Mouse (Mus musculus): ENCODE data around the gene Uhrf1bp1. TPM values are rescaled to one million over a fixed set of nuclear protein-coding genes. Genes with fewer than 3 reads are reported as not detected.

The Uhrf1bp1 gene
- polyA plus RNA-seq (2015; fragmentation: Nextera tagmentation; extraction: Ambion mirVana), result 5.2 and 5.3 TPM in 2 replicates

DNA sequence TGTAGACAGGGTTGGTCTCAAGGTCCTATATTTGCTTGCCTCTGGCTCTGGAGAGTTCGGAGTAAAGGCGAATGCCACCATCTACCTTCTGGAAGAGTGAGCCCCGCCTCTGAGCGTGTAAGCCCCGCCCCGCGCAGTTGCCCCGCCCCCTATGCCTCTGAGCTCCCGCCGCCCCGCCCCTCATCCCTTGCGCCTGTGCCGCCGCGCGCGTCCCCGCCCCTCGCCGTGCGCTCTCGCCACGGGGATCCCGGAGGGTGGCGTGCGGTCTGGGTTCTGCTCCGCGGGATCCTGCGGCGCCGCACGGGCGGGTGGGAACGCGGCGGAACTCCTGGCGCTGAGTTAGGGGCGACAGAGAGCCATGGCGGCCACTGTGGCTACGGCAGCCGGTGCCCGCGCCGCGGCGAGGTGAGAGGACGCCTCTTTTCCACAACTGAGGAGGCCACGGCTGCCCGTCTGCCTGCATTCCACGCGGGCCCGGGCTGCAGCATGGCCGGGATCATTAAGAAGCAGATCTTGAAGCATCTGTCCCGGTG lies at the start of gene Uhrf1bp1:
Gene Uhrf1bp1, plus strand, starts transcription at position 177 of the 533 bp plus-strand sequence.
- Histone ChIP-seq H3K4me3 (peak within 1 kb of the TSS; percentile 79), H3K9ac (replicated peaks) (peak within 1 kb of the TSS; percentile 73), H3K4me2 (replicated peaks) (peak within 1 kb of the TSS; percentile 73), H3K27me3 (no peaks in the 10 kb centered on the region), H3K36me3 (peaks cover 20% of the 10 kb centered on the region), H3K4me1 (peaks cover 23% of the 10 kb centered on the region), H3K9me3 (no peaks in the 10 kb centered on the region), H3K27ac (replicated peaks) (peak within 1 kb of the TSS; percentile 71)
- peak; percentile 88 for ATAC-seq (replicated peaks)
- WGBS, result under 1% methylated on average over 54 of the region's 54 CpGs

DNA sequence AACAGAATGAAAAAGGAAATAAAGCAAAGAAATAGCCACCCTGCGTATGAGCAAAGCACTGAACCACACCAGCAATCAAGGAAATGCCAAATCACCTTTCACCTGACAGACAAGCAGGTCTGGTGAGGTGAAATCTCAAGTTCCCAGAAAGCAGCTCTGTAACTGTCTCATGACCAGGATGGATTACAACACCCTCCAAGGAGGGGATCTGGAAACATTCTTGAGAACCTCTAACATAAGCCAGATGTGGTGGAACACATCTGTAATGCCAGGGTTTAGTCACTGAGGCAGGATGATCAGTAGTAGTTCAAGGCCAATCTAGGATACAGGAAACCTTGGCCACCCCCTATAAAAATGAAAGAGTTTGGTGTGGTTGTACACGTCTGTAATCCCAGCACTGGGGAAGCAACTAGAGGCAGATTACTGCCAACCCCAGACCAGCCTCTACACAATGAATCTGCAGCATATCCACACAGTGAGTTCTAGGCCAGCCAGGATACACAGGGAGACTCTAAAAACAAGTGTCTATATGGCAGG lies 48.6 kb upstream of the Uhrf1bp1 start:
- Histone ChIP-seq H3K4me1 (0 out of 2 replicates have a peak, but pooled peaks cover 6% of the 10 kb centered on the region), H3K4me3 (no peak overlapping the region), H3K27ac (replicated peaks) (no peak overlapping the region), H3K9me3 (no peaks in the 10 kb centered on the region), H3K4me2 (replicated peaks) (no peak overlapping the region), H3K36me3 (no peaks in the 10 kb centered on the region), H3K9ac (replicated peaks) (no peak overlapping the region), H3K27me3 (no peaks in the 10 kb centered on the region)
- no peak for ATAC-seq (replicated peaks)
- WGBS, result 86% methylated on average over 2 of the region's 2 CpGs

DNA sequence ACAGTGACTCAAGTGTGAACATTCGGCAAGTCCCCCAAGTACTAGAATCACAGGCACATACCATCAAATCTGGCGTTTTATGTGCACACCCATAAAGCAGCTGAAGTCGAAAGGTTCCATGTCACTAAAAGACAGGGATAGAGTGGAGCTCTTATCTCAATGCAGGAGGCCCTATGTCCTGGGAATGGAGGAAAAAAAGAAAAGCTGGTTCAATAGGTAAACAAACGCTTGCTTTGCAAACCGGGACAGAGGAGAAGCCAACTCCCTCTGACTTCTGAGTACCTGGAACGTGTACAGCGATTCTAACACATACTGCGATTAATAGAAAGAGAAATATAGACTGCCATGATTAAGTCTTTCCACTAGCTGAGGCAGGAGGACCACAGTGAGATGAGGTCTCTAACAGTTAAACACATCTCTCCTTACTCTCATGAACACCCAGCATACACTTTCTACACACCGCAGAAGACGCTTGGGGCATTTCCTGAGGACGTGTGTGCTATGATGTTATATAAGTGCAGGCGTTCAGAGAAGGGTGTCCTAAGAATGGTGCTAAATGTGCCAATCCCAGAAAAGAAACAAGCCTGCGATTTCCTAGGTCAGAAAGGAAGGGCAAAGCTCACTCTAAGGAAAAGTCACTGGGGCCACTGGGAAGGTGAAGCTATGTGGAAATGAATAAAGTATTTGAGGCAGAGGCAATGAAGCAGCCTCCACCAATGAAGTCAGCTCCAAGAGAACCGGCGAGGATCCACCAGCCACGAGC lies 45.5 kb upstream of the Uhrf1bp1 start:
- Histone ChIP-seq H3K9ac (replicated peaks) (no peak overlapping the region), H3K9me3 (no peaks in the 10 kb centered on the region), H3K36me3 (no peaks in the 10 kb centered on the region), H3K4me3 (no peak overlapping the region), H3K4me2 (replicated peaks) (no peak overlapping the region), H3K27ac (replicated peaks) (no peak overlapping the region), H3K27me3 (no peaks in the 10 kb centered on the region), H3K4me1 (no peaks in the 10 kb centered on the region)
- ATAC-seq (replicated peaks), result no peak
- WGBS, result 91% methylated on average over 16 of the region's 16 CpGs

DNA sequence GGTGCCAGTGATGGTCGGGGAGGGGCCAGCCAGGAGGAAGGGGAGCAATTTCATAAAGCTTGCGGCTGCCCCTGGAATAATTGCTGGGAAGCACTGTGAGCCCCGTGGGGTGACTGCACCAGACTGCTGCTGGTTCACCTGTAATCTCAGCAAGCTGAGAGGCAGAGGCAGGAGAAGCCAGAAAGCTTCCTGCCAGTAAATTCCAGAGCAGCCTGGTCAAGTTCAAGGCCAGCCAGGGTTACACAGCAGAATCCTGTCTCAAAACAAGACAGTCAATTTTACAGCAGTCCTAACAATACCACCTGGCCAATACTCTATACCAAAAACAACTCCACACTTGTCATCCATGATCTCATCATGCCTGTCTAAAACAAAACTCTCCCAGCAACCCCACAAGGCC lies 44.3 kb upstream of the Uhrf1bp1 start:
- Histone ChIP-seq H3K4me2 (replicated peaks) (no peak overlapping the region), H3K27me3 (no peaks in the 10 kb centered on the region)
- no peak for ATAC-seq (replicated peaks)

DNA sequence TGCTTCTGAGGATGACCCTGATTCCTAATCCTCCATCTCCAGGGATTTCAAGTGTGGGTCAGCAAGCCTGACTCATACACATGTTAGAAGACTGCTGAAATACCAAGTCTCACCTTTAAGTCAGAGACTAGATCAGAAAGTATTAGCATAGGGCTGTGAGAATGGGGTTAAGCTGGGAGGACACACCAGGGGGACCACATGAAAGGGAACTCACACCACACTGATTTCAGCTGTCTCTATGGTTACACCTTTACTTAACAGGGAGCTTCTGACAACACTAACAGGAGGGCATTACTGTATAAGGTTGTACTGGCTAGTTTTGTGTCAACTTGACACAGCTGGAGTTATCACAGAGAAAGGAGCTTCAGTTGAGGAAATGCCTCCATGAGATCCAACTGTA lies 41.6 kb upstream of the Uhrf1bp1 start:
- H3K4me2 ChIP-seq (replicated peaks), result no peak overlapping the region
- no peaks in the 10 kb centered on the region for H3K27me3 ChIP-seq
- ATAC-seq (replicated peaks), result no peak
- H3K9ac ChIP-seq (replicated peaks), result no peak overlapping the region
- H3K4me1 ChIP-seq, result peaks cover 23% of the 10 kb centered on the region
- H3K27ac ChIP-seq (replicated peaks), result no peak overlapping the region
- no peaks in the 10 kb centered on the region for H3K36me3 ChIP-seq
- no peaks in the 10 kb centered on the region for H3K9me3 ChIP-seq
- no peak overlapping the region for H3K4me3 ChIP-seq

More for the DNA sequence above, 44.3 kb upstream of the Uhrf1bp1 start:
- WGBS, result 83% methylated on average over 3 of the region's 3 CpGs
- Histone ChIP-seq H3K27ac (replicated peaks) (no peak overlapping the region), H3K9me3 (no peaks in the 10 kb centered on the region), H3K9ac (replicated peaks) (no peak overlapping the region), H3K36me3 (no peaks in the 10 kb centered on the region), H3K4me3 (no peak overlapping the region), H3K4me1 (peaks cover 2% of the 10 kb centered on the region; the same call in 1 of the 2 replicates)

DNA sequence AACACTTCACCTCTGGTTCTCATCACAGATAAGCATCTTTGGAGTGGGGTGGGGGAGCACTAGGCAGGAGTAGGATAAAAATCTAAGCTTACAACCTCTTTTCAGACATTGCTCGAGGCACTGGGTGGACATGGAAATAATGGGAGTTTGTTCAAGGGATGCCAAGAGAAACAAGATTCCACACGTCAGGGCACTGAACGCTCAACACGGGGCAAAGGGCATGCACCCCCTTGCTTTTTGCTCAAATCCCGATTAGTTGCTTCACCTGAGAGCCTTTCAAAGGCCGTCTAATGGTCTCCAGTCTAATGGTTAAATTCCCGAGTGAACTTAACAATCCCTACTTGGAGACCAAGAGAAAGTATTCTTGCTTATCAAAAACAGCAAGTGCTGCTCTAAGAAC lies 37.2 kb upstream of the Uhrf1bp1 start:
- 24% methylated on average over 7 of the region's 7 CpGs for WGBS
- Histone ChIP-seq H3K27ac (replicated peaks) (no peak overlapping the region), H3K9me3 (no peaks in the 10 kb centered on the region), H3K27me3 (no peaks in the 10 kb centered on the region), H3K4me1 (peaks cover 31% of the 10 kb centered on the region), H3K4me2 (replicated peaks) (peak overlapping the region; percentile 83), H3K36me3 (no peaks in the 10 kb centered on the region), H3K4me3 (peak overlapping the region; percentile 82), H3K9ac (replicated peaks) (peak overlapping the region; percentile 89)
- ATAC-seq (replicated peaks), result no peak

DNA sequence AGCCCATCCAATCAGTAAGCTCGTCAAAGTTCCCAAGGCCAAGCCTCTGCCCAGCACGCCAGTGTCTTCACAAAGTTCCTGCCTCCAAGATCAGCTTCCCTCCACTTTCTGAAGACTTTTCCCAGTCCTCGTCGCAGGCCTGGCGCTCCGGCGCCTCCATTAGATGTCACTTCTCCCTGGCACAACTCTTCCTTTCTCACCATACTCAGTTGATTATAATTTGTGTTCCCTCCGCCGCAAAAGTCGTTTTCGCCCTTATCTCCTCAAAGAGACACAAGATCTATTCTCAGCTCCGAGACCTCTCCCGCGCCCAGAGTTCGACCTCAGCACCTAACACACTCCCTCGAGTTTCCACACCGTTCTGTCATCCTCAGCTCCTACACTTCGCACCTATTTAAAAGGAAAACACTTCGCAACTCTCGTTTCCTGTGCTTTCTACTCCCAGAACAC lies 36.7 kb upstream of the Uhrf1bp1 start:
- Histone ChIP-seq H3K9ac (replicated peaks) (peak overlapping the region; percentile 89), H3K4me2 (replicated peaks) (peak overlapping the region; percentile 83), H3K9me3 (no peaks in the 10 kb centered on the region), H3K36me3 (no peaks in the 10 kb centered on the region), H3K4me1 (peaks cover 31% of the 10 kb centered on the region), H3K4me3 (peak overlapping the region; percentile 82), H3K27me3 (no peaks in the 10 kb centered on the region), H3K27ac (replicated peaks) (peak overlapping the region; percentile 68)
- WGBS, result 2% methylated on average over 20 of the region's 20 CpGs
- ATAC-seq (replicated peaks), result no peak

DNA sequence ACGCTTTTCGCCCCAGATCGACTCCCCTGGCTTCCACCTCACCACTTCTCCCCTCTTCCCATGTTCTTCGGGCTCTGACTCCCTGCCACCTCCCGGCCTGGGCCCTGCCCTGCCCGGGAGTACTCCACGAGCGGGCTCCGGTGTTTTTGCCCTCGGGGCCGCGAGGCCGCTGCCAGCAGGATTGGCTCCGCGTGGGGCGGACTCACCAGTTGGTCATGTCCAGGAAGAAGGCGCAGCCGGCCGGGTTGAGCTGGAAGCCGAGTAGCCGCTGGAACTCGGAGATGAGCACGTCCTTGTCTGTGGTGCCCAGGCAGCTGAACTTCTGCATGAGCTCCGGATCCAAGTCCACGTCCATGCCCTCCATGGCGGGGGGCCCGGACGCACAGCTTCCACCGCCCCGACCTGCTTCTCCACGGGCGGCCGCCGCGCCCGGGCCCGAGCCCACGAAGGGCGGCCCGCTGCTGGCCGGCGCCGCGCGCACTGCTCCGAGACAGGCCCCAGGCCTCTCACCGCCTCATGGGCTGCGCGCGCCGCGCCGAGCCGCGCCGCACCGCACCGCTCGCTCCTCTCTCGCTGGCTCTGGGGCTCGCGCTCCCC lies 36.2 kb upstream of the Uhrf1bp1 start:
- under 1% methylated on average over 43 of the region's 62 CpGs for WGBS
- ATAC-seq (replicated peaks), result peak; percentile 91
- H3K36me3 ChIP-seq, result no peaks in the 10 kb centered on the region

DNA sequence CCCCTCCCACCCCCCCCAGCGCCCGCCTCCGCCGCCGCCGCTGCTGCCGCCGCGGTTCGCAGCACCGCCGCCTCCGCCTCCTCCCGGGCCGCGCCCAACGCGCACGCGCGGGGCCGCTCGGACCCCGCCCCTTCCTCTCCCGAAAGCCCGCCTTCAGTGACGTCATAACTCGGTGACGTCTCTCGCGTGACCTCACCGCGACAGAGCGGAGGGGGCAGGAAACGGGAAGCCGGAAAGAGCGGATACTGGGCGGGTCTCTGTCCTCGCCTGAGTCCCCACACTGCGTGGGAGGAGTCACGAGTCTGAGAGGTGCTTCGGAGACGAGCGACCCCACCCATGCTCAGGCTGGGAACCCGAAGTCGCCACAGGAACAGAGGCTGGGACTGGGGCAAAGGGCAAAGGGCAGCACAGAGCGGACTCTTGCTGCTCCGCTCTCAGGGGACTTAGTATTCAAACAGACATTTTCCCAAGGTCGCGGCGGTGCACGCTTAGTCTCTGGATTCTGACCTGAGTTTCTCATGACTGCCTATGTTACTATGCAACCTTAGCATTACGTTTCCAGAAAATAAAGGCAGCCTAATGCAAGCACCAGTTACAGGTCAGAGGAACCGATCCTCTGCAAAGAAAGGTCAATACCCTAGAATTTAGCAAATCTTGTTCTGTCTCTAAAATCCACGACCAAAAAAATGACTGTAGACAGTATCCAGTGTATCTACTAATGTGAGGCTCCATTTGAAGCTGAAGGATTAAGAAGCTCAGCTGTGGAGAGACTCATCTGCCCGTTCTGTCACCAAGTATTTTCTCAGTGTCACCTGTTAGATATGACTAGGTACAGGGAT lies 35.5 kb upstream of the Uhrf1bp1 start, which contains the start of gene D17Wsu92e:
Gene D17Wsu92e, minus strand, starts transcription at position 81 of the 839 bp plus-strand sequence.
- peak; percentile 96 for ATAC-seq (replicated peaks)
- Histone ChIP-seq H3K4me2 (replicated peaks) (peak within 1 kb of the TSS; percentile 83), H3K36me3 (no peaks in the 10 kb centered on the region), H3K4me3 (peak within 1 kb of the TSS; percentile 82), H3K4me1 (peaks cover 31% of the 10 kb centered on the region), H3K27me3 (no peaks in the 10 kb centered on the region), H3K9me3 (no peaks in the 10 kb centered on the region), H3K27ac (replicated peaks) (peak within 1 kb of the TSS; percentile 86), H3K9ac (replicated peaks) (peak within 1 kb of the TSS; percentile 89)
- WGBS, result 3% methylated on average over 32 of the region's 56 CpGs

More for the DNA sequence above, 36.2 kb upstream of the Uhrf1bp1 start:
- Histone ChIP-seq H3K4me3 (peak overlapping the region; percentile 82), H3K4me2 (replicated peaks) (peak overlapping the region; percentile 83), H3K4me1 (peaks cover 31% of the 10 kb centered on the region), H3K9ac (replicated peaks) (peak overlapping the region; percentile 89), H3K27me3 (no peaks in the 10 kb centered on the region), H3K9me3 (no peaks in the 10 kb centered on the region), H3K27ac (replicated peaks) (peak overlapping the region; percentile 68)

DNA sequence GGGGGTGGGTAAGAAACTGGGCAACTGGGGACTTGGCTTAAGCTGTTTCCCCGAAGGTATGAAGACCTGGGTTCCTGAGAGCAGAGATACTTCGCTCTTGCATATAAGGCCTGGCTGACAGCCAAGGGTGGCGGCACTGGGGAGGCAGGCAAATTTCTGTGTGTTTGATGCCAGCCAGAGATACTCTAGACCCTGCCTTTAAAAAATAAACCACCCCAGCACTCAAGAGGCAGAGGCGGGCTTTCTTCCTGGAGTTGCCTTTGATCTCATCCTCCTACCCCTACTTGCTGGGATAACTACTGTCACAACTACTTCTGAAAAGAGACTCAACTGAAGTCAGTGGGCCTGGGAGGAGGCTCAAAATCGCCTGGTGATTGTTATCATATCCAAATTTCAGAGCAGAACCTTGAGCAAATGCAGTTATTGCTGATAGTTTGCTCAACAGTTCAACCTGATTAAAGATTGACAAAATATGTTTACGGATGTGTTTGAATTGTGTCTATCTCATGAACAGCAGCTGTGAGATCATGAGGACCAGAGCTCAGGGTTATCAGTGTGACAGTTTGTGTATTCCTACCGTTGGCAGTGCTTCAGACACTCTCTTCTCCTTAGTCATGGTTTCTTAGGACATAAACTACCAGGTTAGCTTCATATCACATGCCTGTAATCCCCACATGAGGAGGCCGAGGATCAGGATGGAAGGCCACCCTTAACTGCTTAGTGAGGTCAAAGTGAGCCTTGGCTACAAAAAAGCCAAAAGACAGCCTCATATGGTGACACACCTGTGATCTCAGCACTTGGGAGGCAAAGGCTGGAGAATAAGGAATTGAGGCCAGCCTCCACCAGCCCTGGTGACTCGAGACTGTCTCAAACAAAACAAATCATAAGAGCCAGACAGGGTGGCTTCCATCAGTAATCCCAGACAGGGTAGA lies 34.6 kb upstream of the Uhrf1bp1 start:
- peak overlapping the region; percentile 64 for H3K4me2 ChIP-seq (replicated peaks)
- H3K27ac ChIP-seq (replicated peaks), result peak overlapping the region; percentile 86; the same call in 1 of the 2 replicates
- WGBS, result 62% methylated on average over 9 of the region's 9 CpGs
- H3K27me3 ChIP-seq, result no peaks in the 10 kb centered on the region
- peaks cover 31% of the 10 kb centered on the region for H3K4me1 ChIP-seq
- peak overlapping the region; percentile 82; the same call in 1 of the 2 replicates for H3K4me3 ChIP-seq
- no peaks in the 10 kb centered on the region for H3K36me3 ChIP-seq
- no peak; the same call in 1 of the 2 replicates for ATAC-seq (replicated peaks)
- no peak overlapping the region for H3K9ac ChIP-seq (replicated peaks)
- no peaks in the 10 kb centered on the region for H3K9me3 ChIP-seq
